Mouse (Mus musculus) heart, postnatal 4 days (tissue): ENCODE results near the gene St6galnac6. TPM values are rescaled to one million over a fixed set of nuclear protein-coding genes. Genes with fewer than 3 reads are reported as not detected.
A peak's percentile ranks its signal among the peaks of the same experiment; 100 is the strongest.

Experiments used
- DNase-seq: peaks from one replicate; pipeline ENCODE4 v3.0.0; 2021
- total RNA-seq, 2 experiments: library from RNA; stranded (reverse); gene quantifications; 2 replicates each; pipeline ENCODE4 v1.2.3; 2021

St6galnac6 gene
- total RNA-seq, 2 experiments from 2014 or later, result 77.5 to 82.7 TPM

DNA sequence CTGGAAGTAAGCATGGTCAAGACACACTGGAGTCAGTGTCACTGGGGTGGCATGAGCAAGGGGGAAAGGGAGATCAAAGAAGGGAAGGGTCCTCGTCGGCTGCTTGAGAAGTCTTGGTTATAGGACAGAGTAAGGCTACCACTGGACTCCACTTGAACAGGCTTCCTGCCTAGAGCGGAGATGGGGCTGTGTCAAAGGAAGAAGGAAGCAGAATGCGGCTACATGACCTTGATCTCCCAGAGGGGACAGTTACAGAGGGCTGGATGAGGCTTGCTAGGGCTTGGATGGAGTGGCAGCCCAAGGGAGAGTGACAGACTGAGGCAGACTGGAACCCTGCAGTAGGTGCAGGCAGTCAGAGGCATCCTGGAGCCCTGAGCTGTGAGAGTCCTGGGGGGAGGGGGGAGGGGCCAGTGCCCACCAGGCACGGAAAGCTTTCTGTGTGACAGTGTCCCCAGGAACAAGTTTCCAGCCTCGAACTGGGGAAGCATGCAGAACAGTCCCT is 41.1 kb downstream of the St6galnac6 start:
- no peak for DNase-seq

DNA sequence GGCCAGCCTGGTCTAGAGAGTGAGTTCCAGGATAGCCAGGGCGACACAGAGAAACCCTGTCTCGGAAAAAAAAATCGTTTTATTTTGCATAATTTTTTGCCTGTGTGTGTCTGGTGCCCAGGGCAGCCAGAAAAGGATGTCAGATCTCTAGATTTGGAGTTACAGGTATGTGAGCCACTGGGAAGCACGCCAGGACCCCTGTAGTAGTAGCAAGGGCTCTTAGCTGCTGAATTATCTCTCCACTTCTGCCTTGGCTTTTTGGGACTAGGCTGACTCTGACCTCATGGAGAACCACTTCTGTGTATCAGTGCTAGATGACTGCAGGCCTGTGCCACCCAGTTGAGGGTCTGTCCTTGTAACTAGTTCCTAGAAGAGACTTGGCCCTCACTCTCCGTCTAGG is 42.3 kb downstream of the St6galnac6 start:
- DNase-seq, result no peak

DNA sequence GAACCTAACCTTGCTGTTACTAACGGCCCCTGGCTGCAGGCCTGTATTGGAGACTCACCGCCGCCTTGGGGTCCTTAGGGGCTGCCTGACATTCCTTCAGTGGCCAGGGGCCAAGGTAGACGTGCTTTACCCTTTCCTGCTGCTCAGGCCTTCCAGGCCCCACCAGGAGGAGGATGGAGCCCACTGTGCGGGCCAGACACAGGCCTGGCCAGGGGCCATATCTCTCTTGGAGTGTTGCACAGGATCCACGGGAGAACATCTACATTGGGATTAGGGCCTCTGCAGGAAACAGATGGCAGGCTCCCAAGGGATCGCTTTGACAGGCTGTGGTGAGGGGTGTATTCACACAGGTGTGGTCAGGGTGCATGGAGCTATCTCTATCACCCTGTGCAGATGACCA is 43.3 kb downstream of the St6galnac6 start:
- peak; percentile 78 for DNase-seq

GRCm38 (mm10) chr2:32644083-32644482 is 44.6 kb downstream of the St6galnac6 start:
- no peak for DNase-seq

DNA sequence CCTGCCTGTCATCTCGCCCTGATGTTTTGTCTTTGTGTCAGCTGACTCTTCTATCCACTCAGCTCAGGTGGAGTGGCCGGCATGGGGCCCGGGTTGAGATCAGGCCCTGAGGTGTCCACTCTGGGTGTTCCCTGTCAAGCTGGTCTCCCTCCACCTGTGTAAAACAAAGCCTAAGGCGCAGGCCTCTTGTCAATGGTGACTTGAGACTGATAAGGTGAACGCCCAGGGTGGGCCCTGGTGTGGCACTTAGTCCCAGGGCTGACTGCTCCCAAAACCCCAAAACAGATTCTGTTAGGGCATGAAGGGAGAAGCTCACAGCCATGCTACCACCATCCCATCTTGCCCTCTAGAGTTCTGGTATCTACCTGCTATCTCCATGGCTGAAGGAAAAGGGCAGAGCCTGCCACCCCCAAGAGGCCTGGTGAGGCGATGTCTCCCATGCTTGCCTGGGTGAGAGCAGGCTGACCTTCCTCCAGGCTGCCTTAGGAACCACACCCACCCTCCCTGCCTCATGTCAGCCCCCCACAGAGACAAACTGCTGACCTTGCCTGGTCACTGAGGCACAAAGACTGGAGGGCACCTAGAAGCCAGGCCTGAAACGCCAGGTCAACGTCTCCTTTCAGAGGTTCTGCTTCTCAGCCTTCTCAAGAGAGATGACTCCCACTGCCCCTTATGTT is 45.4 kb downstream of the St6galnac6 start:
- no peak for DNase-seq

- no peak for DNase-seq
Observed at GRCm38 (mm10) chr2:32645647-32646046, 46.1 kb downstream of the St6galnac6 start.

- DNase-seq, result peak; percentile 84
Observed at GRCm38 (mm10) chr2:32646379-32647056, 47.0 kb downstream of the St6galnac6 start, which contains the start of gene Eng. Eng (plus strand) TSS chr2:32646595.

DNA sequence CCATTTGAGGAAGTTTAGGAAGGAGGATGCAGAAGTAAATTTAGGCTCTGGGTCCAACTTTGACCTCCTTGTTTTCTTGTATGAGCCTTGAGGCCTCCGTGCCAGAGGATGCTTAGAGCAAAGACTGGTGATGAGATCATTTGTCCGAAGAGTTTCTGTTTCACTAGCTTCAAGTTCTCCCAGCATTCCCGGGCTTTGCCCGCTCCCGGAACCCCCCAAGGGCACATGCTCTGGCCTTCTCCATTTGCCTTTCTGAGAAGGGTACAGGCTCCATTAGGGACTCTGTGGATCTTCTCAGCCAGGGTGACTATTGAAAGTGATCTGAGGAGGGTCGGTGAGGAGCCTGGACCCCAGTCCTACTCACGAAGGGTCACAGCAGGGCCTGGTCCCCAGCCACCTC is 47.9 kb downstream of the St6galnac6 start:
- DNase-seq, result no peak

- DNase-seq, result no peak
Observed at GRCm38 (mm10) chr2:32653764-32654163, 54.3 kb downstream of the St6galnac6 start.

DNA sequence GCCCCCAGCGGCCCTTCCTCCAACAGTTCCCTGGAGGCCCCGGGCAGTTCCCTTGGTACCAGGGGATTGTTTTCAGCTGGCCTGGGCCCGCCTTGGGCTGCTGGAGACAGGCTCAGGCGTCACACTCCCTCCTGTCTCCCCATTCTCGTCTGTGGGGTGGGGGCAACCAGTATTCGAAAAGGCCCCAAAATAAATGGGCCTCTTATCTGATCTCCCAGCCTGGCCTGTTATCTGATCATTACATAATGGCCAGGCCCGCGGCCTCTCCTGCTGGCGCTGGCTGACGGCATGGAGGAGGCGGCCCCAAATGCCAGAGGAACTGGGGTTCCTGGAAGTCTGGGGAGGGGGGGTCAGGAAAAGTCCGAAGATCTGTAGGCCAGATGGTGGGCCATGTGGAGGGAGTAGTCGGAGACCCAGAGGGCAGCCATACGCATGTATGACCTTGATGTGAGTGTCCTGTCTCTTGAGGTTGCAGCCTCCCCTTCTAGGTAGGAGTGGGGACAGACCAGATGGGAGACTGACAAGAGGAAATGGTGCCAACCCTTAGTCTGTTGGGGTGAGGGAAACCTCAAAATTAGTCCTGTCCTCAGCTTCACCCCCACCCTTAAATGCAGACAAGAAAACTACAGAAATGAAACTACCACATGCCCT is 55.4 kb downstream of the St6galnac6 start:
- peak; percentile 38 for DNase-seq

GRCm38 (mm10) chr2:32655394-32655744 is 55.9 kb downstream of the St6galnac6 start:
- DNase-seq, result no peak

DNA sequence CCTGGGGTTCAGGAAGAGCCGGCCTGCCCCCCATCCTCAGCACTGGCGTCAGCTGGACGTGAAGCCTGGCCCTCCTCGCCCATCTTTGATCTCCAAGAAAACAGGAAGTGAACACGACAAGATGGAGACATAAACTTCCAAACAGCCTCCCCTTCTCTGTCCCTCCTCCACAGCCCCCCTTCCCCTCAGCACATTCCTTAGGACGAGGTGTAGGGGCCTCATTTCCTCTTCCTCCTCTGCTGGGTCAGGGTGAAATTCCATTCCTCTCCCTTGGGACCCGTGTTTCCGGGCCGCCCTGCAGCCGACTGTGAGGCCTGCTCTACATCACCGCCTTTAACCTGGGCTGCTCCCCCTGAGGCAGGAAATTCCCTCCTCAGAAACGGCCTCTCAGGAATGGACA is 56.3 kb downstream of the St6galnac6 start:
- DNase-seq, result peak; percentile 80

DNA sequence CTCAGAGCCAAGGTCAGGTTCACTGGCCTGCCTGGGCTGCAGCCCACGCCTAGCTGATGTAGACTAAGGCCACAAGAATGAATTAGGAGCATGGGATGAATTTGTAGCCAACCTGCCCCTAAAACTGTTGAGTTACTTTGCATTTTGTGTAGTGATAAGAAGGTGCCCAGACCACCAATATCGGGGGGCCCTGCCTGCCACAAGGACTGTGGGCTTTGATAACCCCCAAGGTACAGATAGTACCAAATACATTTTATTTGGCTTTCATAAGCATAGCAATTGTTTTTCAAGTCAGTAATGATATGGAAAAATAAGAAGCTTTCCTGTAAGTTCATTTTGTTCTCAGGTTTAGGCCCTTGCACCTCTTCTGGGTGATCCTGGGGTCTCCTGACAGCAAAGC is 59.4 kb downstream of the St6galnac6 start:
- no peak for DNase-seq

- DNase-seq, result peak; percentile 65
Observed at GRCm38 (mm10) chr2:32661509-32662107, 62.1 kb downstream of the St6galnac6 start.

GRCm38 (mm10) chr2:32662291-32662690 is 62.8 kb downstream of the St6galnac6 start:
- no peak for DNase-seq

- no peak for DNase-seq
Observed at GRCm38 (mm10) chr2:32665345-32665744, 65.8 kb downstream of the St6galnac6 start.

DNA sequence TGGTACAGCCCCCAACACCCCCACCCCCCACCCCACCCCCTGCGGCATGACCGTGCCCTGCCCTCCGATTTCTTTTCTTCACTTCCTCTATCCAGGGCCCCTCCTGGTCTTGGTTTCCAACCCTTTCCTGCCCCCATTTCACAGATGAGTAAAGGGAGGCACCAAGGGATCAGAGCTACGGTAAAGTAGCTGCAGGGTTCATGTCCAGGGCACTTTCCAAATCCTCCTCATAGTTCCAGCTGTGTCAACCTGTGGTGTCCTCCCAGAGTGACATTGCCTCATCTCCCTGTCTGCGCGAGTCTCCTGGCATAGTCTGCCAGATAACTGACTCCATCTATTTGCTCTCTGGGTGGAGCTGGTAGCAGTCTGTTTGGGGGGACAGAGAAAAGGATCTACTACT is 66.3 kb downstream of the St6galnac6 start:
- no peak for DNase-seq

GRCm38 (mm10) chr2:32667775-32668174 is 68.3 kb downstream of the St6galnac6 start:
- peak; percentile 49 for DNase-seq

- no peak for DNase-seq
Observed at GRCm38 (mm10) chr2:32668176-32668575, 68.7 kb downstream of the St6galnac6 start.

GRCm38 (mm10) chr2:32669876-32670275 is 70.4 kb downstream of the St6galnac6 start:
- no peak for DNase-seq
